Mouse (Mus musculus): ENCODE measurements around the gene Gcfc2. TPM values are rescaled to one million over a fixed set of nuclear protein-coding genes. Genes with fewer than 3 reads are reported as not detected.

Gene Gcfc2
- polyA plus RNA-seq (2021; fragmentation: Nextera tagmentation) = 0.90 and 0.98 TPM in 2 replicates
- long read RNA-seq, experiment 1, full-length matches to known transcripts = 1 of 9 reads
- long read RNA-seq, experiment 1, partial matches to known transcripts = 3 of 9 reads
- long read RNA-seq, experiment 1, other reads (novel, unspliced or antisense) = 5 of 9 reads
- long read RNA-seq, experiment 2, full-length matches to known transcripts = 1 of 2 reads
- long read RNA-seq, experiment 2, partial matches to known transcripts = 0 of 2 reads
- long read RNA-seq, experiment 2, other reads (novel, unspliced or antisense) = 1 of 2 reads

DNA sequence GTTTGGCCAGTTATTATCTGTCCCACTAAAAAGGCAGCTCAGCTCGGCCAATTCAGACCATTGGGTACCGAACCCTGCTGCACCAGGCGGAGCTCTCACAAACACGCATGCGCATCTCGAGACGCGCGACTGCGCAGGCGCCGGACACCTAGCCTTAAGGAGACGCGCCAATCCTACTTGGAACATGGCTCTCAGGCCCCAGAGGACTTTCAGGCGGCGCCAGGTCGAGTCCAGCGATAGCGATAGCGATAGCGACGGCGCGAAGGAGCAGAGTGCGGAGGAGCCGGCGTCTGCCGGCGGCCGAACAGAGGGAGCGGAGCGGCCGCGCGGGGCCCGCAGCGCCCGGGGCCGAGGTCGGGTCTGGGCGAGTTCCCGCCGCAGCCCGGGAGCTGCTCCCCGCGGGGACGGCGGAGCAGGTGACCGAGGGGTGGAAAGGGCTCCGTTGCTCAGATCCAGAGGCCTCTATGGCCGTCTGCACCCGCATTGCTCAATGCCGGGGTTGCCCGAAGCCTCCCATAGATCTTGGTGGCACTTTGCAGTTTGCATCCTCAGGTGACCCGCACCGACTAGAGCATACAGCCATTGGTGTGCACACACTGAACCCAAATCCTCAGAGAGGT, at the start of gene Gcfc2:
Gcfc2 (plus strand) TSS at position 147 of the 620 bp plus-strand sequence.

DNA sequence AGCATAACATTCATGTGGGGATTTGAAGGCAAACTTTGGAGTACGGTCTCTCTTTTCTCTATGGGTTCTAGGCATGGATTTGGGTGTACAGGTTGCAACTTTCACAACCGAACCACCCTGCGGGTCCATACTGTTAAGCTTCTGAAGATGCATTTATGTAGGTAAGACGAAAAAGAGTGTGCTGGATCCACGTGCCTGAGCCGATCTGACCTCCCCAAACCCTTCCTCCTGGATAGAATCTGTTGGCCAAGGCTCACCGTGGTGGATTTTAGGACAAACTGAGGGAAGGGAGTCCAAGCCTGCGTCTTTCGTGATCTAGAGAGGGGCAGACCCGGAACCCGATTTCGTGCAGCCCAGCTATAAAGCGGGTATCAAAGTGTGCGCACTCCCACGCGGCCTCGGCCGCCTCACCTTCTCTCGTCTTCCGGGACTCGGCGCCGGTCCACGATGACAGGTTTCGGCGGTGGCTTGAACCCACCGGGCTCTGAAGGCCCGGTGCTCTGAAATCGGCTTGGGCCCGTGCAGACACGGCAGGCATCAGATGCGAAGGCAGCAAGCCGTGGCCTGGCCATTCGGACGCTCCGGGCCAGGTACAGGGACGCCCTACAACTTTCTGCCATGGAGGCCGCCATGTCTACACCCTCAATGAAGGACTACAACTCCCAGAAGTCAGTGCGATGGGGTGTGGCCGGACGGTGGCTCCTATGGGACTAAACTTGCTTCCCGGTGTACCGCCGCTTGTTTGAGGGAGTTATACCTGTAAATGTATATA, 42.0 kb downstream of the Gcfc2 start, which contains the start of gene Mrpl19:
Mrpl19 (minus strand) TSS at position 663 of the 772 bp plus-strand sequence.

Other genes with a start within 250 kb of the Gcfc2 start
- 24.9 and 42.0 TPM in 2 replicates for gene Mrpl19, start 42.3 kb downstream of the Gcfc2 start, polyA plus RNA-seq (2021; fragmentation: Nextera tagmentation)
- gene Eva1a, start 117.4 kb downstream of the Gcfc2 start, polyA plus RNA-seq (2021; fragmentation: Nextera tagmentation) = 13.0 and 22.3 TPM in 2 replicates